Mouse (Mus musculus) heart, adult 18-20 months (tissue): ENCODE measurements around the gene Usp15. TPM values are rescaled to one million over a fixed set of nuclear protein-coding genes. Genes with fewer than 3 reads are reported as not detected.

Source experiments
- DNase-seq, 2 experiments: peaks; one replicate each; pipeline ENCODE4 v3.0.0; 2021 to 2022; ENCODE audit warnings: mixed read lengths in 1 of 2
- microRNA-seq, 2 experiments: library from miRNA; unstranded; fragments of <30 nt; microRNA quantifications; one replicate each; pipeline ENCODE4 v1.2.0; 2022
- total RNA-seq, 2 experiments: library from RNA; stranded (reverse); gene quantifications; 2 replicates each; pipeline ENCODE4 v1.2.3; 2021

Gene Usp15
- total RNA-seq, 2 experiments from 2014 or later: 89.5 to 93.9 TPM

- DNase-seq: no peak
These were observed 95.5 kb downstream of the Usp15 start for GRCm38 (mm10) chr10:123101303-123101702.

GRCm38 (mm10) chr10:123100584-123100983 is 96.2 kb downstream of the Usp15 start:
- no peak for DNase-seq

GRCm38 (mm10) chr10:123094504-123094903 is 102.3 kb downstream of the Usp15 start:
- DNase-seq: no peak

GRCm38 (mm10) chr10:123092577-123092976 is 104.2 kb downstream of the Usp15 start:
- DNase-seq: no peak

GRCm38 (mm10) chr10:123091737-123092136 is 105.1 kb downstream of the Usp15 start:
- peak; percentile 28 to 70 for DNase-seq

- DNase-seq: no peak
These were observed 107.3 kb downstream of the Usp15 start for GRCm38 (mm10) chr10:123089425-123089930.

GRCm38 (mm10) chr10:123086847-123087246 is 109.9 kb downstream of the Usp15 start:
- DNase-seq: no peak

- DNase-seq: peak in 1 of 2 experiments; percentile 70
These were observed 111.7 kb downstream of the Usp15 start for GRCm38 (mm10) chr10:123084900-123085641.

- no peak for DNase-seq
These were observed 112.5 kb downstream of the Usp15 start for GRCm38 (mm10) chr10:123084307-123084706.

- peak; percentile 96 to 98 for DNase-seq
These were observed 120.4 kb downstream of the Usp15 start, which contains the start of gene Mon2 for GRCm38 (mm10) chr10:123076245-123077023. Gene Mon2, minus strand, starts transcription at chr10:123076505.

- DNase-seq: peak; percentile 25 to 58
These were observed 121.0 kb downstream of the Usp15 start for GRCm38 (mm10) chr10:123075751-123076242.

GRCm38 (mm10) chr10:123071997-123072396 is 124.8 kb downstream of the Usp15 start:
- DNase-seq: peak; percentile 36 to 40

GRCm38 (mm10) chr10:123063021-123063420 is 133.8 kb downstream of the Usp15 start:
- no peak for DNase-seq

- DNase-seq: peak; percentile 69 to 81
These were observed 136.0 kb downstream of the Usp15 start for GRCm38 (mm10) chr10:123060831-123061230.

- no peak for DNase-seq
These were observed 139.7 kb downstream of the Usp15 start for GRCm38 (mm10) chr10:123057082-123057481.

- no peak for DNase-seq
These were observed 140.3 kb downstream of the Usp15 start for GRCm38 (mm10) chr10:123056463-123056862.

GRCm38 (mm10) chr10:123055205-123056000 is 141.4 kb downstream of the Usp15 start:
- DNase-seq: no peak

Small RNA genes within 50 kb of the gene (microRNA-seq; reads per million reads assigned to microRNA genes)
- gene Gm27920: 1.1 to 2.7 reads per million in 2 experiments

Other genes with a start within 250 kb of the Usp15 start
- 10 to 100 TPM; 36.4 to 41.7 TPM for gene Mon2, start 120.5 kb downstream of the Usp15 start, total RNA-seq
- gene Fam19a2, start 67.0 kb upstream of the Usp15 start, total RNA-seq: not detected